Mouse (Mus musculus): ENCODE data around the gene Tmem165.

Gene Tmem165

GRCm38 (mm10) chr5:76244430-76244829, 60.8 kb downstream of the Tmem165 start:
- DNase-seq (ENCODE audit: low spot score in 2 of 2), result no peak

GRCm38 (mm10) chr5:76245419-76245818, 61.7 kb downstream of the Tmem165 start:
- DNase-seq (ENCODE audit: low spot score in 2 of 2), result no peak

GRCm38 (mm10) chr5:76246539-76246938, 62.9 kb downstream of the Tmem165 start:
- DNase-seq (ENCODE audit: low spot score in 2 of 2), result no peak

- DNase-seq (ENCODE audit: low spot score in 2 of 2), result no peak
Observed at GRCm38 (mm10) chr5:76250948-76251347, 67.3 kb downstream of the Tmem165 start.

All from spleen, postnatal 4 days (tissue).